Mouse (Mus musculus) large intestine, adult 2 months (tissue): ENCODE results near the gene Vmn1r111. TPM values are rescaled to one million over a fixed set of nuclear protein-coding genes. Genes with fewer than 3 reads are reported as not detected.
"Not testable (repeated sequence)": the region's sequence is repeated elsewhere in the genome, so short reads cannot be mapped to it uniquely, and the experiment has no call there.

Source experiments
- DNase-seq: peaks from one replicate; pipeline ENCODE4 v3.0.0-alpha.2; 2012; ENCODE audit warnings: low read depth, low spot score
- WGBS: fragments of 180-500 bp; shearing (Covaris S2); methylation state at CpG from one replicate; pipeline ENCODE4 v1.1.7; 2018; 5-methylcytosine and 5-hydroxymethylcytosine counted together
- polyA plus RNA-seq: library from polyadenylated mRNA; depleted of rRNA; stranded (reverse); fragments of >200 nt; gene quantifications from 2 replicates; pipeline ENCODE4 v1.2.3, GENCODE M21; 2012; rRNA removed

The Vmn1r111 gene
- polyA plus RNA-seq = not detected in 2 replicates

DNA sequence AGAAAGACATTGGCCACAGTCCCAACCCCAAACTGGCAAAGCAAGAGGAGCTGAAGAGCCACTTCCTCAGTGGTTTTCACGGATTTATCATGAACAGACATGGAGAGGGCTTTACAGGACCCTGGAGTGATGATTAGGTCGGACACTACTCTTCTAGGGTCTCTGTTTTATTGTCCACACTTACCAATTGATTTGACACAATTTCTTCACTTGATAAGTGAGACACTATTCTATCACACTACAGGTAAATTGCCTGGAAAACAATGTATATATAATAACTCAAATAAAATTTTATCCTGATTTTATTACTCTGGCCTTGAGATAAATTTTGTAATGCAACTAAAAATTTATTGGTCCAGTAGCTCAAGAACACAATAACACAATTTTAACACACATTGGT lies at the start of gene Vmn1r111:
Vmn1r111 (minus strand) TSS at position 101 of the 400 bp plus-strand sequence.
- no CpG with 5 or more reads among the region's 2 CpGs for WGBS
- not testable (repeated sequence) for DNase-seq

DNA sequence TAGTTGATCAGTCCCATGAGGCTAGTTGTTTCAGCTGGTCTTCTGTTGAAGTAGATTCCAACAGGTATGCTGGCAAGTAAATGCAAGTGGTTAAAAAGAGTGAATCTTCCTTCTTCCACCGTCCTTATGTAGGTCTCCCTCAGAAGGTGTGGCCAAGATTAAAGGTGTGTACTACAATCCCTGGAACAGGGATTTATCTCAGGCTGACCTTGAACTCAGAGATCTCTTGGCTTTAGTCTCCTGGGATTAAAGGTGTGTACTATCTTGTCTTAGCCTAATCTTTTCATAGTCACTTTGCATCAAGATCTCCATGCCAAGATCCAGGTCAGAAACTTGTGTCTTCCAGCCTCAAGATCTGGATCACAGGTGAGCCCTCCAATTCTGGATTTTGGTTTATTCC lies 27.5 kb upstream of the Vmn1r111 start, which contains the start of gene Gm10668:
Gm10668 (minus strand) TSS at position 101 of the 400 bp plus-strand sequence.
- no CpG with 5 or more reads among the region's 1 CpGs for WGBS
- not testable (repeated sequence) for DNase-seq

DNA sequence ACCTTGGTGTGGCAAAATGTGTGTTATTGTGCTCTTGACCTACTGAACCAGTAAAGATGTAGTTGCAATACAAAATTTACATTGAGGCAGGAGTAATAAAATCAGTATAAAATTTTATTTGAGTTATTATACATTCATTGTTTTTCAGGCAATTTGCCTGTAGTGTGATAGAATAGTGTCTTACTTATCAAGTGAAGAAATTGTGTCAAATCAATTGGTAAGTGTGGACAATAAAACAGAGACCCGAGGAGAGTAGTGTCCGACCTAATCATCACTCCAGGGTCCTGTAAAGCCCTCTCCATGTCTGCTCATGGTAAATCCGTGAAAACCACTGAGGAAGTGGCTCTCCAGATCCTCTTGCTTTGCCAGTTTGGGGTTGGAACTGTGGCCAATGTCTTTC lies 34.4 kb downstream of the Vmn1r111 start, which contains the start of gene Vmn1r107:
Vmn1r107 (plus strand) TSS at position 301 of the 400 bp plus-strand sequence.
- not testable (repeated sequence) for DNase-seq
- no CpG with 5 or more reads among the region's 3 CpGs for WGBS

Other genes with a start within 250 kb of the Vmn1r111 start
- not detected in 2 replicates for gene Gm10670, start 228.3 kb downstream of the Vmn1r111 start, polyA plus RNA-seq
- not detected in 2 replicates for gene Vmn1r103, start 192.7 kb downstream of the Vmn1r111 start, polyA plus RNA-seq
- gene Vmn1r104, start 169.4 kb downstream of the Vmn1r111 start, polyA plus RNA-seq = not detected in 2 replicates
- not detected in 2 replicates for gene Gm5726, start 157.5 kb downstream of the Vmn1r111 start, polyA plus RNA-seq
- not detected in 2 replicates for gene Gm4141, start 127.0 kb downstream of the Vmn1r111 start, polyA plus RNA-seq
- not detected in 2 replicates for gene Gm4513, start 104.2 kb downstream of the Vmn1r111 start, polyA plus RNA-seq
- not detected in 2 replicates for gene Vmn1r107, start 34.3 kb downstream of the Vmn1r111 start, polyA plus RNA-seq
- not detected in 2 replicates for gene Gm10668, start 27.4 kb upstream of the Vmn1r111 start, polyA plus RNA-seq
- not detected in 2 replicates for gene Vmn1r112, start 68.0 kb upstream of the Vmn1r111 start, polyA plus RNA-seq
- not detected in 2 replicates for gene Vmn1r113, start 84.1 kb upstream of the Vmn1r111 start, polyA plus RNA-seq
- gene Vmn1r114, start 109.0 kb upstream of the Vmn1r111 start, polyA plus RNA-seq = not detected in 2 replicates
- not detected in 2 replicates for gene Vmn1r115, start 141.8 kb upstream of the Vmn1r111 start, polyA plus RNA-seq
- not detected in 2 replicates for gene Vmn1r116, start 169.0 kb upstream of the Vmn1r111 start, polyA plus RNA-seq
- not detected in 2 replicates for gene Vmn1r117, start 180.9 kb upstream of the Vmn1r111 start, polyA plus RNA-seq
- not detected in 2 replicates for gene Vmn1r118, start 209.1 kb upstream of the Vmn1r111 start, polyA plus RNA-seq